Mouse (Mus musculus) forebrain, embryonic 16.5 days (tissue): ENCODE measurements around the gene Dao. TPM values are rescaled to one million over a fixed set of nuclear protein-coding genes. Genes with fewer than 3 reads are reported as not detected.

Source experiments
- ATAC-seq: fragments of 200-750 bp; cut with Nextera tagmentation; 2 replicates; pipeline ENCODE4 v1.8.0; 2017; ENCODE audit warnings: mild to moderate bottlenecking, moderate library complexity
- H3K27ac ChIP-seq: fragments of 300-500 bp; sonication (generic); 2 replicates; pipeline ENCODE4 v1.5.1; 2014; ENCODE audit warnings: low read length, control low read depth
- H3K27me3 ChIP-seq: fragments of 300-500 bp; sonication (generic); replicated peaks from 2 replicates; pipeline ENCODE4 v1.6.1; 2014; ENCODE audit warnings: low read length; ENCODE audit not compliant: control insufficient read depth, insufficient read depth
- H3K36me3 ChIP-seq: fragments of 300-500 bp; sonication (generic); 2 replicates; pipeline ENCODE4 v1.6.1; 2014; ENCODE audit not compliant: control insufficient read depth, insufficient read depth
- H3K4me1 ChIP-seq: fragments of 300-500 bp; sonication (generic); replicated peaks from 2 replicates; pipeline ENCODE4 v1.6.1; 2014; ENCODE audit warnings: low read length; ENCODE audit not compliant: control insufficient read depth, insufficient read depth
- H3K4me2 ChIP-seq: fragments of 300-500 bp; sonication (generic); 2 replicates; pipeline ENCODE4 v1.6.1; 2014; ENCODE audit warnings: mild to moderate bottlenecking, low read length, control low read depth
- H3K4me3 ChIP-seq: fragments of 300-500 bp; sonication (generic); replicated peaks from 2 replicates; pipeline ENCODE4 v1.5.1; 2014; ENCODE audit warnings: mild to moderate bottlenecking, low read length, control low read depth
- H3K9ac ChIP-seq: fragments of 300-500 bp; sonication (generic); replicated peaks from 2 replicates; pipeline ENCODE4 v1.6.1; 2014; ENCODE audit warnings: low read depth, low read length, control low read depth
- H3K9me3 ChIP-seq: fragments of 300-500 bp; sonication (generic); 2 replicates; pipeline ENCODE4 v1.6.1; 2016; ENCODE audit warnings: low read length; ENCODE audit not compliant: control insufficient read depth
- WGBS: fragments of 180-500 bp; shearing (Covaris S2); extraction: QIAGEN DNeasy Blood & Tissue Kit; methylation state at CpG from one replicate; pipeline ENCODE4 v1.1.7; 2014; 5-methylcytosine and 5-hydroxymethylcytosine counted together
- polyA plus RNA-seq: library from polyadenylated mRNA; unstranded; fragments of >200 nt; fragmentation: Nextera tagmentation; extraction: Ambion mirVana; gene quantifications from 2 replicates; pipeline ENCODE4 v1.2.1, GENCODE M21; 2015

Dao gene
- polyA plus RNA-seq, 1 experiment from 2014 or later = not detected

GRCm38 (mm10) chr5:113980511-113980910 is 23.0 kb upstream of the Dao start:
- H3K4me3 ChIP-seq = no peak overlapping the region
- H3K4me2 ChIP-seq = no peak overlapping the region
- H3K9ac ChIP-seq = no peak overlapping the region
- no peaks in the 10 kb centered on the region for H3K36me3 ChIP-seq
- H3K27ac ChIP-seq = no peak overlapping the region
- no peak for ATAC-seq
- H3K27me3 ChIP-seq = no peaks in the 10 kb centered on the region
- H3K4me1 ChIP-seq = peaks cover 6% of the 10 kb centered on the region
- 88% methylated on average over 1 of the region's 1 CpGs for WGBS
- no peaks in the 10 kb centered on the region for H3K9me3 ChIP-seq

DNA sequence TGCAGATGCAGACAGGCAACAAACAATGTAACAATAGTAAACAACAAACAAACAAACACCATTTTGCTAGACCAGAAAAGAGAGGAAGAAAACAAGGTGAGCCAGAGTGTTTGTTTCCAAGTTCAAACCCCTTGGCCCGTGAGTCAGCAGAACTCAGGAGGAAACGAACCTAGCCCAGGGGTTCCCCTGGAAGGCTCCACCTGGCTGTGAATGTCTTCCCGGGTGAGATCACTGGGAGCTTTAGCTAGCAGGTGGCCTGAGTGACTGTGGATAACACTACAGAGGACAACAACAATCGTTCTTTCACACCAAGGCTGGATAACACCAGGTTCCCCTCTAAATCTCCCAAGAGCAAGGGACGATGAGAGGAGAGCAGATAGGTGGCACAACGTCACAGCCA is 22.3 kb upstream of the Dao start:
- no peaks in the 10 kb centered on the region for H3K36me3 ChIP-seq
- 92% methylated on average over 6 of the region's 6 CpGs for WGBS
- no peaks in the 10 kb centered on the region for H3K9me3 ChIP-seq
- H3K27me3 ChIP-seq = no peaks in the 10 kb centered on the region
- H3K27ac ChIP-seq = no peak overlapping the region
- H3K9ac ChIP-seq = no peak overlapping the region
- H3K4me3 ChIP-seq = no peak overlapping the region
- ATAC-seq = no peak
- H3K4me2 ChIP-seq = no peak overlapping the region
- H3K4me1 ChIP-seq = peaks cover 2% of the 10 kb centered on the region

- H3K9me3 ChIP-seq = no peaks in the 10 kb centered on the region
- no peak overlapping the region for H3K4me2 ChIP-seq
- H3K9ac ChIP-seq = no peak overlapping the region
- H3K4me1 ChIP-seq = peaks cover 8% of the 10 kb centered on the region
- H3K36me3 ChIP-seq = peaks cover 1% of the 10 kb centered on the region; the same call in 1 of the 2 replicates
- H3K4me3 ChIP-seq = no peak overlapping the region
- H3K27ac ChIP-seq = no peak overlapping the region
- 87% methylated on average over 8 of the region's 8 CpGs for WGBS
- no peak for ATAC-seq
- H3K27me3 ChIP-seq = no peaks in the 10 kb centered on the region
These were observed 21.7 kb upstream of the Dao start for GRCm38 (mm10) chr5:113981843-113982242.

DNA sequence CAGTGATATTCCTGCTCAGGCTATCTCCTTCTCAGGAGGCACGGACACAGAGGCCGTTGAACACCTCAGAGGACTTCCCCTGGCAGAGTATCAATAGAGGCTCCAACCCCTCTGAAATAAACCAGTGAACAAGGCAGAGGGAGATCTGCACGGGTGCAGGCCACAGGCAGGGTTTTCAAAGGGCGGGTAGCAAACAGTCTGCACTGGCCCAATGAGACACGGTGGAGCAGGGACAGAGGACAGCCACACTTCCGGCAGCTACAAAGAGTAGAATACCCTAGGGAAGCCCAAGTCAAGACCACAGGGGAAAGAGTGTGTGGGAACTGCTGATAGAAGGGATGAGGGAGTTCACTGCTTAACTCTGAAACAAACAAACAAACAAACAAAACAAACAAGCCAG is 20.0 kb upstream of the Dao start:
- Histone ChIP-seq H3K9ac (no peak overlapping the region), H3K27me3 (no peaks in the 10 kb centered on the region), H3K27ac (no peak overlapping the region), H3K4me2 (no peak overlapping the region), H3K4me3 (no peak overlapping the region), H3K36me3 (peaks cover 2% of the 10 kb centered on the region; the same call in 1 of the 2 replicates), H3K4me1 (peaks cover 9% of the 10 kb centered on the region), H3K9me3 (no peaks in the 10 kb centered on the region)
- no peak for ATAC-seq
- 74% methylated on average over 6 of the region's 6 CpGs for WGBS

DNA sequence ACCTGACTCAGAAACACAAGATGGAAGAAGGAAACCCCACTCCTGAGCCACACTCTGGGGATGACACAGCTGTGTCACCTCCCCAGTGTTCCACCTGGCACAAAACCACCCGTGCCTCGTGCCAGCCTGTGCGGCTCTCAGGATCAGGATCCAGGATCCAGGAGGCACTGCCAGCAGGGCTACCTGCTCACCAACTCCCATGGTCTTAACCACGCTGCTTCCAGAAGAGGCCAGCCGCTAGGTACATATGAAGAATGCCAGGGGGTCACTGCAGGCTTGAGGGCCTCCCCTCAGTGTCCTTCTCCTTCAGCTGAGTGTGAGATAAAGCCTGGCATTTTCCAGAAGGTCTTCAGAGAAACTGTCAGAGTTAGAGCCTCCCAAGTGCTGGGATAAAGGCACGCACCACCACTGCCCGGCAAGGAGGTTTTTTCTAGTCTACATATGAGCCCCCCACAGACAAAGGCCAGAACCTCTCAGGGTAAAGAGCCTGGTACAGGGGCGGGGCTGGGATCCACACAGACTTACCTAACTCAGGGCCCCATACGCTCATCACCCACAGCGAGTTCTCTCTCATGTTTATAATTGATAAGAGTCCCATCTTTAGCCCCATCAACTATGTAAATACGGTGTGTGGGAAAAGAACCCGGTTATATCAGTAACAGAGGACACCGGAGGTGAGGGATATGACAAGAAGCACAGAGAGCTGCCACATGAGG is 19.3 kb upstream of the Dao start:
- ATAC-seq = no peak
- Histone ChIP-seq H3K9ac (no peak overlapping the region), H3K4me3 (no peak overlapping the region), H3K9me3 (no peaks in the 10 kb centered on the region), H3K4me2 (no peak overlapping the region), H3K27me3 (no peaks in the 10 kb centered on the region), H3K4me1 (peaks cover 10% of the 10 kb centered on the region), H3K36me3 (peaks cover 2% of the 10 kb centered on the region; the same call in 1 of the 2 replicates), H3K27ac (no peak overlapping the region)
- 91% methylated on average over 13 of the region's 13 CpGs for WGBS

DNA sequence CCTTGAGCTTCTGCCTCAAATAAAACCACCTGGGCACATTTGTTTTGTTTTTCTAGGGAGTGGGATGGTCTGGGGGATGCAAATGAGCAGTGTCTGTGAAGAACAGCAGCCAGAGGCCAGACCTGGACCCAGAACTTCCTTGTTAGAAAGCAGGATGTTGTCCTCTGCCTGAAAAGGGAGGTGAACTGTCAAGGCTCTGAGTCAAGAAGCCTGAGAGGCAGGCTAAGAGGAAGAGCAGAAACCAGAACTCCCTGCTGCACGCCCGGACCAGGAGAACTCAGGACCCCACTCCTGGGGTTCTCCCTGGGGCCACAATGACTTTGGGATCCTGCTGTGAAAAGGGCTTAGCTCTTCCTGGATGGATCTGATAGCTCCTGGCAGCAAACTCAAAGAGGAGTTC is 17.8 kb upstream of the Dao start:
- no peaks in the 10 kb centered on the region for H3K27me3 ChIP-seq
- H3K9me3 ChIP-seq = no peaks in the 10 kb centered on the region
- H3K4me1 ChIP-seq = peaks cover 17% of the 10 kb centered on the region
- WGBS = 87% methylated on average over 2 of the region's 2 CpGs
- H3K36me3 ChIP-seq = peaks cover 2% of the 10 kb centered on the region; the same call in 1 of the 2 replicates
- no peak for ATAC-seq
- no peak overlapping the region for H3K4me2 ChIP-seq
- no peak overlapping the region for H3K27ac ChIP-seq
- H3K4me3 ChIP-seq = no peak overlapping the region
- H3K9ac ChIP-seq = no peak overlapping the region

GRCm38 (mm10) chr5:113986182-113986961 is 17.1 kb upstream of the Dao start:
- Histone ChIP-seq H3K9me3 (no peaks in the 10 kb centered on the region), H3K9ac (no peak overlapping the region), H3K4me3 (no peak overlapping the region), H3K27me3 (no peaks in the 10 kb centered on the region), H3K27ac (no peak overlapping the region), H3K4me2 (no peak overlapping the region), H3K36me3 (peaks cover 2% of the 10 kb centered on the region; the same call in 1 of the 2 replicates), H3K4me1 (peaks cover 22% of the 10 kb centered on the region)
- ATAC-seq = no peak
- WGBS = 59% methylated on average over 9 of the region's 9 CpGs

DNA sequence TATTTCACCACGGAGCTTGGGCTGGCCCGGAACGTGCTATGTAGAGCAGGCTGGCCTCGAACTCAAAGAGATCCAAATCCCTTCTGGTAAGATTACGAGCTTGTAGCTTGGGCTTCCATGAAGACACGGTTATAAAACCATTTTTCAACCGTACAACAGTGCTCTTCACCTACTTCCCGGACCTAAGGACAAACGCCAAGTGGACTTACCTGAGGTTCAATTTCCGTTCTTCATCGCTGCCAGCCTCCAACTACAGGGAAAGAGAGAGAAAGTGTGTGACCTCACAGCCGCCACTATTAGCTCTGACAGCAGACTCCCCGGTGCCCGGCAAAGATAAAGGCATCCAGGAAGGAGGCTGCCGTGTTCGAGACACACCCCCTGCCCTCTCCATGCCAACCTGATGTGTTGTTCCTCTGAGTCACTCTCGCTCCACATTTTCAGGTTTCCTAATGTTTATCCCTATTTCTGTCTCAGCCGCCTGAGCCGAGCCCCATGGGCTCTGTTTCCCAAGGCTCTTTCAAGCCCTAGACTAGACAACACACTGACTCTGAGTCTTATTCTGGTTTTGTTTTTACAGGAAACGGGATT is 14.0 kb upstream of the Dao start:
- H3K4me1 ChIP-seq = peaks cover 42% of the 10 kb centered on the region
- peaks cover 2% of the 10 kb centered on the region; the same call in 1 of the 2 replicates for H3K36me3 ChIP-seq
- H3K4me3 ChIP-seq = no peak overlapping the region
- H3K4me2 ChIP-seq = no peak overlapping the region
- H3K27me3 ChIP-seq = no peaks in the 10 kb centered on the region
- ATAC-seq = no peak
- H3K9me3 ChIP-seq = no peaks in the 10 kb centered on the region
- no peak overlapping the region for H3K9ac ChIP-seq
- H3K27ac ChIP-seq = no peak overlapping the region
- WGBS = 87% methylated on average over 20 of the region's 20 CpGs

DNA sequence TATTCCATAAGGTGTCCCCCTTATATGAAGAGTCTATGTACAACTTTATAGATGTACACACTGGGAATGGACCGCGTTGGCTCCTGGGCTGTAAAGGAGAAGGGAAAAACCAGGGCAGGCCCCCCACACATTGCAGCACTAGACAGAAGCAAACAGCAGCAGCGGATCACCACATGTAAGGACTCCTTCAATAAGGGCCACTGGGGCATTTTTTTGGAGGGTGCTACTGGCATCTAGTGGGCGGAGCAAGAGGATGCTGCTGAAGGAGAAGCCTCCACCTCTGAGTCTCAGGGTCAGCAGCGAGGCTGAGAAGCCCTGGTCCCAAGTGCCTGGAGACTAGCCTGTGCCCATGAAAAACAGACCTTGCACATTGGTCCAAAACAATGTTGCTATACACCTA is 12.9 kb upstream of the Dao start:
- ATAC-seq = no peak
- Histone ChIP-seq H3K9ac (no peak overlapping the region), H3K27ac (no peak overlapping the region), H3K4me2 (no peak overlapping the region), H3K4me1 (peaks cover 42% of the 10 kb centered on the region), H3K9me3 (no peaks in the 10 kb centered on the region), H3K4me3 (no peak overlapping the region), H3K36me3 (peaks cover 2% of the 10 kb centered on the region; the same call in 1 of the 2 replicates), H3K27me3 (no peaks in the 10 kb centered on the region)
- WGBS = 91% methylated on average over 5 of the region's 5 CpGs
